Mouse (Mus musculus): ENCODE results near the gene 3110021N24Rik.
A peak's percentile ranks its signal among the peaks of the same experiment; 100 is the strongest.
"Not testable (repeated sequence)": the region's sequence is repeated elsewhere in the genome, so short reads cannot be mapped to it uniquely, and the experiment has no call there.

3110021N24Rik gene

GRCm38 (mm10) chr4:108719349-108719748 is at the start of gene 3110021N24Rik:
TSS of gene 3110021N24Rik (plus strand) at chr4:108719649.
- DNase-seq: no peak

GRCm38 (mm10) chr4:108686156-108686555 is 33.3 kb upstream of the 3110021N24Rik start:
- no peak for DNase-seq

- not testable (repeated sequence) for DNase-seq
Measured at GRCm38 (mm10) chr4:108687098-108687497, 32.4 kb upstream of the 3110021N24Rik start.

GRCm38 (mm10) chr4:108690479-108690878 is 29.0 kb upstream of the 3110021N24Rik start:
- DNase-seq: no peak

GRCm38 (mm10) chr4:108691469-108691868 is 28.0 kb upstream of the 3110021N24Rik start:
- no peak for DNase-seq

GRCm38 (mm10) chr4:108696934-108697333 is 22.5 kb upstream of the 3110021N24Rik start:
- DNase-seq: peak; percentile 59

GRCm38 (mm10) chr4:108708209-108708608 is 11.2 kb upstream of the 3110021N24Rik start:
- no peak for DNase-seq

- DNase-seq: no peak
Measured at GRCm38 (mm10) chr4:108721245-108721784, 1.9 kb downstream of the 3110021N24Rik start.

- DNase-seq: no peak
Measured at GRCm38 (mm10) chr4:108724102-108724501, 4.7 kb downstream of the 3110021N24Rik start.

- DNase-seq: no peak
Measured at GRCm38 (mm10) chr4:108730450-108730849, 11.0 kb downstream of the 3110021N24Rik start.

- DNase-seq: no peak
Measured at GRCm38 (mm10) chr4:108731582-108731981, 12.1 kb downstream of the 3110021N24Rik start.

GRCm38 (mm10) chr4:108746160-108746873 is 26.9 kb downstream of the 3110021N24Rik start:
- no peak for DNase-seq

GRCm38 (mm10) chr4:108759583-108759982 is 40.1 kb downstream of the 3110021N24Rik start:
- DNase-seq: no peak

- no peak for DNase-seq
Measured at GRCm38 (mm10) chr4:108768527-108768926, 49.1 kb downstream of the 3110021N24Rik start.

GRCm38 (mm10) chr4:108779763-108780056 is 60.3 kb downstream of the 3110021N24Rik start:
- DNase-seq: peak; percentile 75

GRCm38 (mm10) chr4:108780057-108780863 is 60.8 kb downstream of the 3110021N24Rik start, which contains the start of gene Zfyve9:
TSS of gene Zfyve9 (minus strand) at chr4:108780798.
- peak; percentile 92 for DNase-seq

- no peak for DNase-seq
Measured at GRCm38 (mm10) chr4:108780864-108781205, 61.4 kb downstream of the 3110021N24Rik start.

GRCm38 (mm10) chr4:108781596-108781995 is 62.1 kb downstream of the 3110021N24Rik start:
- DNase-seq: no peak

GRCm38 (mm10) chr4:108782421-108783085 is 63.1 kb downstream of the 3110021N24Rik start:
- DNase-seq: peak; percentile 19

GRCm38 (mm10) chr4:108789258-108789936 is 69.9 kb downstream of the 3110021N24Rik start:
- DNase-seq: no peak

- DNase-seq: no peak
Measured at GRCm38 (mm10) chr4:108790507-108790906, 71.1 kb downstream of the 3110021N24Rik start.

GRCm38 (mm10) chr4:108793941-108794340 is 74.5 kb downstream of the 3110021N24Rik start:
- DNase-seq: no peak

- DNase-seq: no peak
Measured at GRCm38 (mm10) chr4:108796701-108797100, 77.3 kb downstream of the 3110021N24Rik start.

All from embryo, embryonic 11 days (tissue).